Mouse (Mus musculus) cerebellum, postnatal 25 days (tissue): Measurements from ENCODE around the gene Hist2h3c1.
"Not testable (repeated sequence)": the region's sequence is repeated elsewhere in the genome, so short reads cannot be mapped to it uniquely, and the experiment has no call there.

ENCODE experiments used
- DNase-seq, 2 experiments: peaks; one replicate each; pipeline ENCODE4 v3.0.0; 2021; ENCODE audit warnings: mixed read lengths in 2 of 2

Hist2h3c1 gene

DNA sequence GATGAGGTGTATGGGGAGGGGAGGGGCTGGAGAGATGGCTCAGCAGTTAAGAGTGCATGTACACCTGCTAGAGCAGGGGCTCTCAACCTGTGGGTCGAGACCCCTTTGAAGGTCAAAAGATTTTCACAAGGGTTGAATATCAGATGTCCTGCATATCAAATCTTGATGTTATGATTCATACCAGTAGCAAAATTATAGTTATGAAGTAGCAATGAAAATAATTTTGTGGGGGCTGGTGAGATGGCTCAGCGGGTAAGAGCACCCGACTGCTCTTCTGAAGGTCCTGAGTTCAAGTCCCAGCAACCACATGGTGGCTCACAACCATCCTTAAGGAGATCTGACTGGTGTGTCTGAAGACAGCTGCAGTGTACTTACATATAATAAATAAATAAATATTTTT is 44.2 kb downstream of the Hist2h3c1 start:
- not testable (repeated sequence) for DNase-seq

DNA sequence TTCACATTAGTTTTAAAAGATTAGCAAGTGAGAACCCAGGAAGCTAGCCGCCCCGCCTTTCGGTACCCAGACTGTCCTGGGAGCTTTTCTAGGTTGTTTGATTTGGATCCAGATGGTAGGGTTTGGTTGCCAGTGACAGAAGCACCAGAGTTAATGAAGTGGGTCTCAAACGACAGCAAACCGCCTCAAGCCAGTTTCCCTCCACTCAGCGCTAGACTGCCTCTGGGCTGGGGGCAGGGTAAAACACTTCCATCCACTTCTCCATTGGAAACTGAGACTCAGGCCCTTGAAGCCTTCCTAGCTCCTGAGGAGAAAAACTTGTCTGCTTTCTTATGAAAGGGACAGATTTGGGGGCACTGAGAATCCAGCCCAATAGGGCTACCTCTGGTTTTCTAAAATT is 46.2 kb downstream of the Hist2h3c1 start:
- DNase-seq, result no peak

DNA sequence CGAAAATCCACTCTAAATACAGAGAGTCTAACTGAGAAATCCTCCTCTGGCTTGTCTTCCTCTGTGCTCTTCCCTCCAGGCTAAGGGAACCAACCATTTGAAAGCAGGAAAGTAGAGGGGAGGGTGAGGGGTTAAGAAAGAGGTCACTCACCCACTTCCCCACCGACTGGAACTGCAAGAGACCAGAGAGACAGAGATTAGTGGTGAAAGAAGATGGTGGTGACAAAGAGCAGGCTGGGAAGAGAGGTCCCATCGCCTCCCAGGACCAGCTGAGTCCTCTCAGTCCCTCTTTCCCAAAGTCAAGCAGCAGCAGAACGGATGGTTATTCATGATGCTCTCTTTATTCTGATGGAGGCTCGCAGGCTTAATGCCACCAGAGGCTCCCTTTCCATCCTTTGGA is 46.9 kb downstream of the Hist2h3c1 start:
- DNase-seq, result no peak

DNA sequence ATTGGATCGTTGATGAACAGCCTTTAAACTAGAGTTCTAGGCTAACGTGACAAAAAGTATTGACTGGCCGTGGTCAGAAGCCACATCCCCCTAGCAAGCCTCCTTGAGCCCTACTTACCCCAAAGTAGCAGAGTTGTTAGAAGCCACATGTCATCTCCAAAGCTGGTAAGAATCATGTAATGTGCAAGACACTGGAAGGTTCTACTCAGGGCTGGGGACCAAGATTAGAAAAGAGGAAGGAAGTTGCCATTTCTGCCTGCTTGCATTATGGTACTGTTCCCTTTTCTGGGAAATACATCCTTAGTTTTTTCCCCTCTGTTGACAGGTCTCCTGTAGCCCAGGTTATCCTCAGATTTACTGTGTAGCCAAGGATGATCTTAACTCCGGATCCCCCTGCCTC is 47.3 kb downstream of the Hist2h3c1 start, which contains the start of gene Fcgr1:
Gene Fcgr1 (minus strand): TSS at position 183 of the 400 bp plus-strand sequence.
- DNase-seq, result no peak
